Mouse (Mus musculus) heart, adult 8-10 months (tissue): ENCODE results near the gene Kif5c. TPM values are rescaled to one million over a fixed set of nuclear protein-coding genes. Genes with fewer than 3 reads are reported as not detected.

Source experiments
- DNase-seq: peaks from one replicate; pipeline ENCODE4 v3.0.0; 2022; ENCODE audit warnings: low spot score
- total RNA-seq, 4 experiments: library from RNA; stranded (reverse); gene quantifications; 2 replicates each; pipeline ENCODE4 v1.2.4; 2022

Gene Kif5c
- total RNA-seq, 4 experiments from 2014 or later: 1.1 to 1.5 (median 1.3) TPM

GRCm38 (mm10) chr2:49621234-49621633 is 2.1 kb downstream of the Kif5c start:
- DNase-seq: no peak

GRCm38 (mm10) chr2:49625581-49625980 is 6.5 kb downstream of the Kif5c start:
- DNase-seq: no peak

- no peak for DNase-seq
These were observed 8.5 kb downstream of the Kif5c start for GRCm38 (mm10) chr2:49627611-49628010.

GRCm38 (mm10) chr2:49628094-49628705 is 9.1 kb downstream of the Kif5c start:
- no peak for DNase-seq

GRCm38 (mm10) chr2:49629181-49629580 is 10.1 kb downstream of the Kif5c start:
- DNase-seq: no peak

- DNase-seq: no peak
These were observed 11.5 kb downstream of the Kif5c start for GRCm38 (mm10) chr2:49630636-49631035.

- no peak for DNase-seq
These were observed 14.1 kb downstream of the Kif5c start for GRCm38 (mm10) chr2:49633231-49633630.

GRCm38 (mm10) chr2:49642761-49643160 is 23.7 kb downstream of the Kif5c start:
- DNase-seq: no peak

- DNase-seq: no peak
These were observed 24.7 kb downstream of the Kif5c start for GRCm38 (mm10) chr2:49643756-49644155.

GRCm38 (mm10) chr2:49647591-49647990 is 28.5 kb downstream of the Kif5c start:
- no peak for DNase-seq

GRCm38 (mm10) chr2:49648344-49648743 is 29.2 kb downstream of the Kif5c start:
- no peak for DNase-seq

- DNase-seq: no peak
These were observed 29.7 kb downstream of the Kif5c start for GRCm38 (mm10) chr2:49648806-49649205.

- DNase-seq: peak; percentile 14
These were observed 30.1 kb downstream of the Kif5c start for GRCm38 (mm10) chr2:49649211-49649610.

GRCm38 (mm10) chr2:49651737-49652136 is 32.6 kb downstream of the Kif5c start:
- peak; percentile 2 for DNase-seq

- no peak for DNase-seq
These were observed 35.5 kb downstream of the Kif5c start for GRCm38 (mm10) chr2:49654606-49655005.

- DNase-seq: no peak
These were observed 36.2 kb downstream of the Kif5c start for GRCm38 (mm10) chr2:49655195-49655873.

GRCm38 (mm10) chr2:49655874-49656195 is 36.7 kb downstream of the Kif5c start:
- DNase-seq: no peak

GRCm38 (mm10) chr2:49656988-49657387 is 37.9 kb downstream of the Kif5c start:
- no peak for DNase-seq

- no peak for DNase-seq
These were observed 38.6 kb downstream of the Kif5c start for GRCm38 (mm10) chr2:49657666-49658065.

GRCm38 (mm10) chr2:49658988-49659387 is 39.9 kb downstream of the Kif5c start:
- no peak for DNase-seq

GRCm38 (mm10) chr2:49659964-49660363 is 40.9 kb downstream of the Kif5c start:
- no peak for DNase-seq

- DNase-seq: no peak
These were observed 41.4 kb downstream of the Kif5c start for GRCm38 (mm10) chr2:49660375-49660923.

GRCm38 (mm10) chr2:49661348-49661747 is 42.2 kb downstream of the Kif5c start:
- DNase-seq: no peak
